Mouse (Mus musculus) limb, embryonic 10.5 days (tissue): ENCODE results near the gene Ap1b1. TPM values are rescaled to one million over a fixed set of nuclear protein-coding genes. Genes with fewer than 3 reads are reported as not detected.
A peak's percentile ranks its signal among the peaks of the same experiment; 100 is the strongest.

Source experiments
- DNase-seq: peaks from one replicate; pipeline ENCODE4 v3.0.0-alpha.2; 2017; ENCODE audit warnings: low spot score
- H3K27ac ChIP-seq: fragments of 300-500 bp; sonication (generic); 2 replicates; pipeline ENCODE4 v1.5.1; 2016; ENCODE audit warnings: mild to moderate bottlenecking
- H3K27me3 ChIP-seq: fragments of 300-500 bp; sonication (generic); 2 replicates; pipeline ENCODE4 v1.6.1; 2016; ENCODE audit warnings: low read depth, mild to moderate bottlenecking; ENCODE audit not compliant: poor library complexity, severe bottlenecking
- H3K36me3 ChIP-seq: fragments of 300-500 bp; sonication (generic); 2 replicates; pipeline ENCODE4 v1.6.1; 2016; ENCODE audit warnings: mild to moderate bottlenecking, moderate library complexity
- H3K4me1 ChIP-seq: fragments of 300-500 bp; sonication (generic); 2 replicates; pipeline ENCODE4 v1.6.1; 2016
- H3K4me3 ChIP-seq: fragments of 300-500 bp; sonication (generic); 2 replicates; pipeline ENCODE4 v1.5.1; 2016; ENCODE audit warnings: mild to moderate bottlenecking, moderate library complexity
- H3K9me3 ChIP-seq: fragments of 300-500 bp; sonication (generic); replicated peaks from 2 replicates; pipeline ENCODE4 v1.6.1; 2016; ENCODE audit warnings: mild to moderate bottlenecking
- WGBS: fragments of 180-500 bp; shearing (Covaris S2); methylation state at CpG from one replicate; pipeline ENCODE4 v1.1.7; 2016; 5-methylcytosine and 5-hydroxymethylcytosine counted together
- polyA plus RNA-seq: library from polyadenylated mRNA; unstranded; fragments of >200 nt; fragmentation: Nextera tagmentation; extraction: Ambion mirVana; gene quantifications from 2 replicates; pipeline ENCODE4 v1.2.1, GENCODE M21; 2016

The Ap1b1 gene
- polyA plus RNA-seq = 49.2 and 60.2 TPM in 2 replicates

DNA sequence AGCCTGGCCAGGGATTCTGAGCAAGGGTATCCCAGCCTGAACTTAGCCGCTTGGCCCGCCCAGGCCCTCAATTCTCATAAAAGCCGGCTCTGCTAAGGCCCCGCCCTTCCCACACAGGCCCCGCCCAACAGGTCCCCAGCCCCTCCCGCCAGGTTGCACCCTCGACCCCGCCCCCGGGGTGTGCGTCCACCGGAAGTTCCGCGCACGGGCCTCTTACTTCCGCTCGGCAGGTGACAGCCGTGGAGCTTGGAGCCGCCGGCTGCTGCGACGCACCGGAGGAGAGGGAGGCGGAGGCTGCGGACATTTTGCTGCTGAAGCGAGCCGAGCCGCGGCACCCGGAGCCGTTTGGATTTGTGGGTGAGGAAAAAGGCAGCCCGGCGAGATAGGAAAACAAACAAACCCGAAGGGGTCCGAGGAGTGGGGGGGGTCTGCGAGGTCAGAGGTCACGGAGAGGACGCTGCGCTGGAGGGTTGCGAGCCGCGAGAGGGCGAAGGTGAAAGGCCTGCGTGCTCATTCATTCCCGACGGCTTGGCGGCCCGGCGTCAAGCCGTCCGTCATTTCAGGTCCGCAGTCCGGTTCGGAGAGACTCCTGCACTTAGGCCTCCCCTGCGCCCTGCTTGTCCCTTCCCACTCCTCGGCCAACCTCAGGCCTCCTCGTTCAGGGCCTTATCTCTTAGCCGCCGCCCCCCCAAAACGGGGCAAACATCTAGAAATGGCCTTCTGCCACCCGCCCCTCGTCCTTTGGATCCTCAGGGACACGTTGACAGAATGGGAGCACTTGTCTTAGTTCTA lies at the start of gene Ap1b1:
Ap1b1 (plus strand) TSS at position 130 of the 792 bp plus-strand sequence.
- peak within 1 kb of the TSS; percentile 72 for H3K4me3 ChIP-seq
- H3K36me3 ChIP-seq = peaks cover 7% of the 10 kb centered on the region; the same call in 1 of the 2 replicates
- peak within 1 kb of the TSS; percentile 61 for H3K27ac ChIP-seq
- DNase-seq = peak; percentile 98
- H3K9me3 ChIP-seq = no peaks in the 10 kb centered on the region
- H3K27me3 ChIP-seq = peaks cover 39% of the 10 kb centered on the region
- peaks cover 16% of the 10 kb centered on the region for H3K4me1 ChIP-seq
- 1% methylated on average over 61 of the region's 62 CpGs for WGBS

DNA sequence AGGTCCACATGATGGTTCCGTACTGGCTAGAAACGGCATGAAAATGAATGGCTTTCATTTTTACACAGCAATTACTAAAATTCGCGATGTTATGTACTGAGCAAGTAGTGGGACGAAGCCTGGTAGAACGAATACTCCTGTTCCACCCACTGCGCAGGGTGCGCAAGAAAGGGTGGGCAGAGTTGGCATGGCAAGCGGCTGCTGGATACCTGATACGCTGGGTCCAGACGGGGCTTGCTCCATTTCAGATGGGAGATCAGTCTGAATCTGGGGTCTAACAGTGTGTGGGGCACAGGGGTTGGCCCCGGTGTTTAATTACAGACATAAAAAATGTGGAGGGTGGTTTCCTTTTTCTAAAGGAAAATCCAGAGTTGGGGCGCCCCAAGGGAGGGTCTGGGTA lies 40.1 kb upstream of the Ap1b1 start:
- peaks cover 19% of the 10 kb centered on the region for H3K4me1 ChIP-seq
- H3K4me3 ChIP-seq = peak overlapping the region; percentile 58
- H3K27me3 ChIP-seq = peaks cover 96% of the 10 kb centered on the region
- no peak for DNase-seq
- WGBS = 50% methylated on average over 13 of the region's 13 CpGs
- no peaks in the 10 kb centered on the region for H3K36me3 ChIP-seq
- no peaks in the 10 kb centered on the region for H3K9me3 ChIP-seq
- H3K27ac ChIP-seq = no peak overlapping the region

DNA sequence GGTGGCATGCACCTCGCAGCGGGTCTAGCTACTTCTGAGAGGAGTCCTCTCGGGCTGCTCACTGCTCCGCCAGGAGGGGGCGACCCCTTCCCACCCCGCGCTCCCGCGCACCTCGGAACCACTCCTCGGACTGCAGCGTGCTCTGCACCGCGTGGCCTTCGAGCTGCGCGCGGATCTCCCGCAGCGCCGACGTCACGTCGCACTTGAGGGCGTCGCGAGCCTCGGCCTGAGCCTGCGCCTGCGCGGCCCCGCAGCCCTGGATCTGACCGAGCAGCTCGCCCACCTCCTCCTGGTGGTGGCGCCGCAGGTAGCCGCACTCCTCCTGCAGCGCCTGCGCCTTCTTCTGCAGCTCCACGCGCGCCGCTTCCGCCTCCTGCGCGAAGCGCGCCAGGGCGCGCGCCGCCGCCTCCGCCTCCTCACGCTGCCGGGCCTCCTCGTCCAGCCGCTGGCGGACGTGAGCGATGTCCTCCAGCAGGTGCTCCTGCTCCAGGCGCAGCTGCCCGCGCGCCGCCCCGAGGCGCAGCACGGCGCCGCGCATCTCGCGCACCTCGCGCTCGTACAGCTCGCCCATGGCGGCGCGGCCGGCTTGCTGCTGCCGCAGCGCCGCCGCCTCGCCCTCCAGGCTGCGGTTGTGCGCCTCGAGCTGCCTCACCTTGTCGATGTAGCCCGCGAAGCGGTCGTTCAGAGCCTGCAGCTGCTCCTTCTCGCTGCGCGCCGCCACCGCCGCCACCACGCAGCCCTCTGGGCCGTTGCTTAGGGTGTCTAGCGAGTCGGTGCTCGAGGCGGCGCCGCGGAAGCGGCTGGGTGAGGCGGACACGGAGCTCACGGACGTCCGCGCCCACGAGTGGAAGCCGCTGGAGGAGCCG lies 39.4 kb upstream of the Ap1b1 start:
- Histone ChIP-seq H3K27ac (no peak overlapping the region), H3K4me3 (peak overlapping the region; percentile 58), H3K4me1 (peaks cover 19% of the 10 kb centered on the region), H3K9me3 (no peaks in the 10 kb centered on the region), H3K27me3 (peaks cover 98% of the 10 kb centered on the region), H3K36me3 (no peaks in the 10 kb centered on the region)
- WGBS = under 1% methylated on average over 120 of the region's 120 CpGs
- DNase-seq = peak; percentile 57

DNA sequence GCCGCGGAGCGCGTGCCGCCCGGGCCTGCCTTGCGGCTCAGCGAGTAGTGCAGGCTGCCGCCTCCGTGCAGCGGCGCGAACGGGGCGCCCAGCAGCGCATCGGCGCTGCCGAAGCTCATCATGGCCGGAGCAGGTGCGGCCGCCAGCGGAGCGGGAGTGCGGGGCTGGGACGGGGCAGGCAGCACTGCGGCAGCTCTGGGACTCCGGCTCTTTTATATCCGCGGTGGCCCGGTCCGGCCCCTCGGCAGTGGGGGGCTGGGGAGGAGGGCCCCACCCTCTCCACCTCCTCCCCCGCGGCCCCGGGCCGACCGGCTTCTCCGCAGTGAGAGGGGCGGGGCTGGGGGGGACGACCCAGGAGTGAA lies 38.8 kb upstream of the Ap1b1 start, which contains the start of gene Nefh:
Nefh (minus strand) TSS at position 252 of the 362 bp plus-strand sequence.
- DNase-seq = no peak
- peak within 1 kb of the TSS; percentile 58 for H3K4me3 ChIP-seq
- peaks cover 19% of the 10 kb centered on the region for H3K4me1 ChIP-seq
- 2% methylated on average over 37 of the region's 41 CpGs for WGBS
- no peaks in the 10 kb centered on the region for H3K9me3 ChIP-seq
- no peaks in the 10 kb centered on the region for H3K36me3 ChIP-seq
- H3K27me3 ChIP-seq = peaks cover 100% of the 10 kb centered on the region
- no peak within 1 kb of the TSS for H3K27ac ChIP-seq

DNA sequence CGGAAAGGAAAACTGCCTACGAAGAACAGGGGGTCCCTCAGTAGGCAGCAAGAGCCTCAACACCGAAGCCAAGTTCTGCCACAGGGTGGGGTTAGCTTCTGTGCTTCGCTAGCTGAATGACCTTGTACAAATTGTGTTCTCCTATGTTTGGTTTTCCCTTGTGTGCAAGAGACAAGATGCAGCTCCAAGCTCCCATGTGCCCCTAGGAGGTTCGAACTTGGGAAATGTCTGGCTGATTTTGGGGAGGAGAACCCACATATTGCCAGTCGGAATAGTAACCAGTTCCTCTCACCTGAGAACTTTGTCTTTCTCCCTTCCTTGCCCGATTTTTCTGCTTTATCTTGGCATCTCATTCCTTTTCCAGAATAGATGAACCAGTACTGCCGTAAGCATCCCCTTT lies 37.8 kb upstream of the Ap1b1 start:
- Histone ChIP-seq H3K27ac (no peak overlapping the region), H3K9me3 (no peaks in the 10 kb centered on the region), H3K36me3 (no peaks in the 10 kb centered on the region), H3K27me3 (peaks cover 100% of the 10 kb centered on the region), H3K4me1 (peaks cover 24% of the 10 kb centered on the region), H3K4me3 (no peak overlapping the region)
- WGBS = 38% methylated on average over 8 of the region's 8 CpGs
- DNase-seq = no peak

DNA sequence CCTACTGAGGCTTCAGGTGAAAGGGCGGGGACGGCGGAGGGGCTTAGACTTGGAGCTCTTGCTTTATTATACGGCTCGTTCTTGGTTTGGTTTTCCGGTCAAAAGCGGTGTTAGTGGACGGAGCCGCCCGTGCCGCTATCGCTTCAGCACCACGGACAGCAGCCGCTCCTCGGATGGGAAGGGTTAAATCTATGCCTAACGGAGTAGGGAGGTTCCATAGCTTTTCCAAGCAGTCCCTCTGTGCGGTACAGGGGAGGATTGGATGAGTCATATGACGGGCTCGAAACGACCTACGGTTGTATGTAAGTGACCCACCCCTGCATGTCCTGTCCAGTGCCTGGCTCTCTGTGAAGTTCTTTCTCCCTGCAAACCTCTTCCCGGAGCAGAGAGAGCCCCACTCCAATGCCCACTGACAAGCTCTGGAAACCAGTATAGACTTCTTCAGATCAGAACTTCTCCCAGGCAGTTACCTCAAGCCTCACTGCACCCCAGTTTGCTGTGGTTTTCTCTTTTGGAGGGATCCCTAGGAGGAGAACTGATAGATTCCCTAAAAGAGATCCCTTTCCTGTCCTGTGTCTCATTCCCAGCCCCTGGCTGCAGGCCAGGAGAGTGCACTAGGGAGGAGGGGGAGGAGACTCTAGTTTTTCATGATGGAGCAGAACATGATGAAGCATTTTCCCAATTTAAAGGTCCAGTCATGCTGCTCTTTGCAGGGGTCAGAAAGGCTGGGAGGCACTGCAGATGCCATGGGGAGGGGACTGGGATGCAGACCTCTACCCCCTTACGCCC lies 37.2 kb upstream of the Ap1b1 start:
- H3K4me1 ChIP-seq = peaks cover 26% of the 10 kb centered on the region
- peak; percentile 92 for DNase-seq
- H3K27me3 ChIP-seq = peaks cover 100% of the 10 kb centered on the region
- no peak overlapping the region for H3K27ac ChIP-seq
- no peaks in the 10 kb centered on the region for H3K36me3 ChIP-seq
- H3K4me3 ChIP-seq = no peak overlapping the region
- 5% methylated on average over 23 of the region's 23 CpGs for WGBS
- no peaks in the 10 kb centered on the region for H3K9me3 ChIP-seq

DNA sequence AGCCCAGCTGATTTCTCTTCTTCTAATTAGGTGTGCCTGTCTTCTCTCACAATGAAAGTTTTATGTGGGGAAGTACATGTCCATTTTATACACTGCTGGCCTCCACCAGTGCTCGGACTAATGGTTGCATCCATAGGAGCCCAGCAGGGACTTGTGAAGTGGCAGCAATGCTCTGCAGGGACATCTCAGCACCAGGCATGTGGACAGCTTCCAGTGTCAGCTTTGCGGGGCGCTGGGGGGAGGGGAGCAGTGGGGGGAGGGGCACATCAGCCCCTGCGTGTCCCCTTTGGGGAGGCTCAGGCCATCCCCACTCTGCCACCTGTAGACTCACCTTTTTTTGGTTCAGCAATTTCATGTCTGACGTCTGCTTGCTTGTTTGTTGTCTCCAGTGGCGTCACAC lies 33.2 kb upstream of the Ap1b1 start:
- H3K27me3 ChIP-seq = peaks cover 98% of the 10 kb centered on the region
- DNase-seq = no peak

DNA sequence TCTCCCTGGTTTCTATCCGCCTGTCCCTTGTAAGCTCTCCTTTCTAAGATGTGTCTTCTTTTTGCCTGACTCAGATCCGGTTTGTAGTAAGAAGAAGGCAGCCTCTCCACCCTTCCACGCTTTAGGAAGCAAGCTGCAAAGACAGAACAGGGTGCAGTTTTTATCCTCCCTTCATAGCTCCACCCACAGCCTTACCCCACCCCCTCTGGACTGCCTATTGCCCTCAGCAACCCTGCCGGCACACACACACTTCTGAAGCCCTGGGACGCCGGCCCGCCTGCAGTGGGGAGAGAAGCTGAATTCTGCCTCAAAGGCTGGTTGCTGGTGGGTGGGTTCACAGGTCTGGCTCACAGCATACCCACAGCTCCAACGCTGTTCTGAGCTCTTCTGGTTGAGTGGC lies 32.7 kb upstream of the Ap1b1 start:
- H3K4me3 ChIP-seq = no peak overlapping the region
- no peaks in the 10 kb centered on the region for H3K9me3 ChIP-seq
- DNase-seq = no peak
- WGBS = 1% methylated on average over 8 of the region's 8 CpGs
- peaks cover 7% of the 10 kb centered on the region; the same call in 1 of the 2 replicates for H3K4me1 ChIP-seq
- H3K27ac ChIP-seq = no peak overlapping the region
- H3K27me3 ChIP-seq = peaks cover 97% of the 10 kb centered on the region
- no peaks in the 10 kb centered on the region for H3K36me3 ChIP-seq

More for the DNA sequence above, 33.2 kb upstream of the Ap1b1 start:
- Histone ChIP-seq H3K27ac (no peak overlapping the region), H3K4me1 (peaks cover 7% of the 10 kb centered on the region; the same call in 1 of the 2 replicates), H3K36me3 (no peaks in the 10 kb centered on the region), H3K4me3 (no peak overlapping the region), H3K9me3 (no peaks in the 10 kb centered on the region)
- 2% methylated on average over 6 of the region's 6 CpGs for WGBS

DNA sequence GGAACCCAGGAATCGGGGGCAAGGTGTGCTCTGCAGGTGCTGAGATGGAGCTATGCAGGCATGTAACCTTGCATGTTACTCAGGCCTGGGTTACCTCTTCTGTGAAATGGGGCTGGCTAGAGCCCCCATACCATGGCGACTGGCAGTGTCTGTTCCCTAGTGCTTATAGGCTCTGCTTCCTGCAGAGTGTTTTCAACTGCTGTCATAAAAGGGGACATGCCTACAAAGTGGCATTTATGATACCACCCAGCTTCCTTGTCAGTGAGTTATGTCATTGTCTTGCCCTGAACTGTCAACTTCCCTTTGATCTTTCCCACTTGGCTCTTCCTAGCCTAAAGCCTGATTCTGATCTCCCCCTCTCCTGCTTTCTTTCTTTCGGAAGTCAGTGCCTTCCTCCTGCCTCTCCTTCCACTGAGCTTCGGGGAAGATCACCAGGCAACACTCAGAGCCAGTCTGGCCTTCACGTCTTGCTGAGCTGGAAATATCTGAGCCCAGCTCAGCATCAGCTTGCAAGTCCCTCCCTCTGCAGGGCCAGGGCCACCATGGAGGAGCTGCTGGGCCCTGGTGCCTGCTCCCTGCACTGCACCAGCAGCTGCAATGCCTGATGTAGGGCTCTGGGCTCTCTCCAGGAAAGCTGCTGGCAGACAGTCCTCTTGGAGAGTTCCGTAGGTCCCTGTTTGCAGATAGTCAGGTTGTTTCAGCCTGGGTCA lies 23.4 kb upstream of the Ap1b1 start:
- Histone ChIP-seq H3K27me3 (peaks cover 35% of the 10 kb centered on the region; the same call in 1 of the 2 replicates), H3K36me3 (no peaks in the 10 kb centered on the region), H3K27ac (no peak overlapping the region), H3K4me3 (no peak overlapping the region), H3K4me1 (no peaks in the 10 kb centered on the region), H3K9me3 (no peaks in the 10 kb centered on the region)
- 35% methylated on average over 6 of the region's 6 CpGs for WGBS
- DNase-seq = no peak

DNA sequence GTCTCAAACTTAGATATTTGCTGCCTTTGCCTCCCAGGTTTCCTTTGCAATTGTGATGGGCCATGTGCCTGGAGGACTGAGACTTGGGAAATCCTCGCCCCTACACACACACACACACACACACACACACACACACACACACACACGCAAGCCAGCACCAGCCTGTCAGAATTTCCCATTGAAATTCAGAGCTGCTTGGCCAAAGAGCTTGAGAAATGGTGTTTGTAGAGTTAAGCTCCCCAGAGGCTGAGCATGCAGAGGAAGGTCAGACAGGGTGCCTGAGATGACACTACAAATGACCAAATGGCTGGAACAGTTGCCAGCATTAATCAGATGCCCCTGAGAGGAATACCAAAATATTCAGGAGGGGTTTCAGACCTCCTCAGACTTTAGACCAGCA lies 20.3 kb upstream of the Ap1b1 start:
- Histone ChIP-seq H3K27ac (no peak overlapping the region), H3K9me3 (no peaks in the 10 kb centered on the region), H3K4me1 (no peaks in the 10 kb centered on the region), H3K27me3 (peaks cover 49% of the 10 kb centered on the region; the same call in 1 of the 2 replicates), H3K36me3 (no peaks in the 10 kb centered on the region), H3K4me3 (no peak overlapping the region)
- 81% methylated on average over 2 of the region's 2 CpGs for WGBS
- no peak for DNase-seq

DNA sequence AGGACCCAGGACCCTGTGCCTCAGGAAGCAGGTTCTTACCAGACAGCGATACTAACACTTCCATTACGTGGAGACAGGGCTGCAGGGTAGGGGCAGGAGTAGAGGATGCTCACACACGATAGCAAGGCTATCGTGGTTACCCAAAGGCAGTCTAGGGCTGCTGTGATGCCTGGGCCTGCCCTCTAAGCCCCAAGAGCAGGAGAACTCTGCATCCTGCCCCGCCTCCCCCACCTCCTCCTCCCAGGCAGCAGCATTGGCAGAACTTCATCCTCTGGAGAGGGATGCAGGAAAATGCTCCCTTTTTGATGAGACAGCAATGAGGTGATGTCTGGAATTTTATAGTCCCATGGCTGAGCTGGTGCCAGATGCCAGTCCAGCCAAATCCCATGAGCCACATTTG lies 19.7 kb upstream of the Ap1b1 start:
- Histone ChIP-seq H3K4me1 (no peaks in the 10 kb centered on the region), H3K27ac (no peak overlapping the region)
- WGBS = 67% methylated on average over 5 of the region's 5 CpGs

DNA sequence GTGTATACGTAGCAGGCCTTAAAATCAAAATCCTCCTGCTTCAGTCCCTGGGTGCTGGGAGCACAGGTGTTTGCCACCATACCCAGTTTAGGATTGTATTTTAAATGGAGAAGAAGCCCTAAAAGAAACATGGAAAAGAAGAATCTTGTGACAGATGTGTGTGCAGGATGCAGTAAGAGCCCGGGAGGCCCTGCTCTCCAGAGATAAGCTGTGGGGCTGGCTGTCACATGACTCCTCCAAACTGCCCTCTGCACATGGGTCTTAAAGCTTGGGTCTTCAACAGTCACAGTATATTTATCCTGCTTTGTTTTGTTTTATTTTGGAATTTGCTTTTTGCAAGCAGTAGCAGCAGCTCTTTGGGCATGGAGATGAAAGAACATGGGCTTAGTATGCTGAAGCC lies 19.1 kb upstream of the Ap1b1 start:
- no peaks in the 10 kb centered on the region for H3K9me3 ChIP-seq
- DNase-seq = no peak
- H3K36me3 ChIP-seq = no peaks in the 10 kb centered on the region
- peaks cover 53% of the 10 kb centered on the region; the same call in 1 of the 2 replicates for H3K27me3 ChIP-seq
- H3K27ac ChIP-seq = no peak overlapping the region
- WGBS = 61% methylated on average over 2 of the region's 2 CpGs
- H3K4me3 ChIP-seq = no peak overlapping the region
- H3K4me1 ChIP-seq = no peaks in the 10 kb centered on the region

More for the DNA sequence above, 19.7 kb upstream of the Ap1b1 start:
- Histone ChIP-seq H3K9me3 (no peaks in the 10 kb centered on the region), H3K4me3 (no peak overlapping the region), H3K27me3 (peaks cover 49% of the 10 kb centered on the region; the same call in 1 of the 2 replicates), H3K36me3 (no peaks in the 10 kb centered on the region)
- no peak for DNase-seq
